Mouse (Mus musculus) liver, embryonic 11.5 days (tissue): Measurements from ENCODE around the gene Fam129b. TPM values are rescaled to one million over a fixed set of nuclear protein-coding genes. Genes with fewer than 3 reads are reported as not detected.

Experiments used
- ATAC-seq: fragments of 200-750 bp; cut with Nextera tagmentation; replicated peaks from 2 replicates; pipeline ENCODE4 v1.8.0; 2017; ENCODE audit warnings: moderate number of reproducible peaks, mild to moderate bottlenecking, moderate TSS enrichment, moderate library complexity; ENCODE audit not compliant: low FRiP score
- DNase-seq: peaks from one replicate; pipeline ENCODE4 v3.0.0-alpha.2; 2017; ENCODE audit warnings: low spot score
- H3K27ac ChIP-seq: fragments of 300-500 bp; sonication (generic); 2 replicates; pipeline ENCODE4 v1.5.1; 2014; ENCODE audit warnings: mild to moderate bottlenecking, low read depth, low read length, control low read depth
- H3K27me3 ChIP-seq: fragments of 300-500 bp; sonication (generic); replicated peaks from 2 replicates; pipeline ENCODE4 v1.6.1; 2014; ENCODE audit warnings: low read length, mixed read lengths; ENCODE audit not compliant: control insufficient read depth, insufficient read depth
- H3K36me3 ChIP-seq: fragments of 300-500 bp; sonication (generic); 2 replicates; pipeline ENCODE4 v1.6.1; 2014; ENCODE audit warnings: mild to moderate bottlenecking, low read length, moderate library complexity, mixed read lengths; ENCODE audit not compliant: control insufficient read depth, insufficient read depth
- H3K4me1 ChIP-seq: fragments of 300-500 bp; sonication (generic); replicated peaks from 2 replicates; pipeline ENCODE4 v1.6.1; 2014; ENCODE audit warnings: low read length, mixed read lengths; ENCODE audit not compliant: control insufficient read depth, insufficient read depth
- H3K4me2 ChIP-seq: fragments of 300-500 bp; sonication (generic); 2 replicates; pipeline ENCODE4 v1.6.1; 2014; ENCODE audit warnings: mild to moderate bottlenecking, control low read depth, moderate library complexity
- H3K4me3 ChIP-seq: fragments of 300-500 bp; sonication (generic); 2 replicates; pipeline ENCODE4 v1.5.1; 2014; ENCODE audit warnings: low read depth, low read length, control low read depth
- H3K9ac ChIP-seq: fragments of 300-500 bp; sonication (generic); 2 replicates; pipeline ENCODE4 v1.6.1; 2014; ENCODE audit warnings: low read depth, low read length, control low read depth
- H3K9me3 ChIP-seq: fragments of 300-500 bp; sonication (generic); 2 replicates; pipeline ENCODE4 v1.6.1; 2016; ENCODE audit warnings: low read length, inconsistent platforms, mixed read lengths; ENCODE audit not compliant: control insufficient read depth
- WGBS: fragments of 180-500 bp; shearing (Covaris S2); extraction: QIAGEN DNeasy Blood & Tissue Kit; methylation state at CpG from one replicate; pipeline ENCODE4 v1.1.7; 2014; 5-methylcytosine and 5-hydroxymethylcytosine counted together
- polyA plus RNA-seq: library from polyadenylated mRNA; unstranded; fragments of >200 nt; fragmentation: Nextera tagmentation; extraction: Ambion mirVana; gene quantifications from 2 replicates; pipeline ENCODE4 v1.2.1, GENCODE M21; 2014

Fam129b gene
- 11.1 and 11.9 TPM in 2 replicates for polyA plus RNA-seq

- H3K9ac ChIP-seq = peak within 1 kb of the TSS; percentile 73
- no peaks in the 10 kb centered on the region for H3K36me3 ChIP-seq
- H3K4me2 ChIP-seq = peak within 1 kb of the TSS; percentile 96
- no peaks in the 10 kb centered on the region for H3K27me3 ChIP-seq
- no peaks in the 10 kb centered on the region for H3K9me3 ChIP-seq
- WGBS = 2% methylated on average over 65 of the region's 68 CpGs
- ATAC-seq = peak; percentile 88
- H3K4me1 ChIP-seq = peaks cover 42% of the 10 kb centered on the region
- peak; percentile 88 for DNase-seq
- peak within 1 kb of the TSS; percentile 44 for H3K27ac ChIP-seq
- H3K4me3 ChIP-seq = peak within 1 kb of the TSS; percentile 70
These were observed at the start of gene Fam129b for GRCm38 (mm10) chr2:32875675-32876489. Fam129b (plus strand) TSS chr2:32876114.

- no peaks in the 10 kb centered on the region for H3K36me3 ChIP-seq
- H3K27me3 ChIP-seq = no peaks in the 10 kb centered on the region
- no peaks in the 10 kb centered on the region for H3K4me1 ChIP-seq
- H3K9me3 ChIP-seq = no peaks in the 10 kb centered on the region
- no peak overlapping the region for H3K9ac ChIP-seq
- WGBS = 54% methylated on average over 11 of the region's 11 CpGs
- H3K27ac ChIP-seq = no peak overlapping the region
- ATAC-seq (no peak), DNase-seq (no peak)
- no peak overlapping the region for H3K4me2 ChIP-seq
- H3K4me3 ChIP-seq = no peak overlapping the region
These were observed 46.8 kb upstream of the Fam129b start for GRCm38 (mm10) chr2:32828979-32829676.

DNA sequence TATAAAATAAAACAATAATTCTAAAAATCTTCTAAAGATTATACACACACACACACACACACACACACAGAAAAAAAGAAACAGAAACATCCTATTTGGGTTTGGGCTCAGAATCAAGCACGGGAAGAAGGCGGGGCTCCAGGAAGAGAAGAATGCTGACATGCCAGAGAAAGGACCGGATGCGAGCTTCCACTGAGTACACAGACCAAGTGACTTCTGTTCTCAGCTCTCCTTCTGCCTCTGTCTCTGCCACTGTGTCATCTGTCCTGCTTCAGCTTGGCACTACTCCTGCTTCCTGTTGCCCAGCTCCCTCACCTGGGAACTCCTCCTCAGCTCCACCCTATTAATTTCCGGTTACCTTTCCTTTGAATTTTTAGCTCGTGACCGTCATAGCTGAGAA is 41.4 kb upstream of the Fam129b start:
- Histone ChIP-seq H3K9ac (no peak overlapping the region), H3K9me3 (no peaks in the 10 kb centered on the region), H3K27ac (peak overlapping the region; percentile 53), H3K4me1 (peaks cover 9% of the 10 kb centered on the region), H3K4me3 (no peak overlapping the region), H3K4me2 (0 out of 2 replicates have a peak overlapping the region, but pooled peaks have one; percentile 4), H3K27me3 (no peaks in the 10 kb centered on the region), H3K36me3 (no peaks in the 10 kb centered on the region)
- DNase-seq (no peak), ATAC-seq (no peak)
- WGBS = 35% methylated on average over 7 of the region's 7 CpGs

DNA sequence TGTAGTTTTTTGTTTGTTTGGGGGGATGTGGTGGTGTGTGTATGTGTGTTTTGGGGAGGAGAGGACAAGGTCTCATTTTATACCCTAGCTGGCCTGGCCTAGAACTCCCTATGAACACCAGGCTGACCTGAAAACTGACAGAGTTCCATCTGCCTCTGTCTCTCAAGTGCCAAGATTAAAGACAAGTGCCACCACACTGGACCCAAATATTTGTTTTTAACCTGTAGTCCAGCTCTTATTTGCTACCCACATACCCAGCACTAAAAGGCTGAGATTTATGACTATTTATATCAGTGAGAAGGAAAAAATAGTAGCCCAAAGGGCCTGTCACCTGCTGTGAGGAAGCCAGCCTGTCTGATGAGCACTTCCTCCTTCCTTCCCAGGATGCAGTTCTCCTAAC is 40.3 kb upstream of the Fam129b start:
- H3K27ac ChIP-seq = no peak overlapping the region
- H3K9me3 ChIP-seq = no peaks in the 10 kb centered on the region
- no peak overlapping the region for H3K4me3 ChIP-seq
- H3K4me2 ChIP-seq = no peak overlapping the region
- no peaks in the 10 kb centered on the region for H3K27me3 ChIP-seq
- DNase-seq = no peak
- no peak overlapping the region for H3K9ac ChIP-seq
- H3K4me1 ChIP-seq = peaks cover 9% of the 10 kb centered on the region
- H3K36me3 ChIP-seq = no peaks in the 10 kb centered on the region; the same call in 1 of the 2 replicates
- no peak for ATAC-seq

DNA sequence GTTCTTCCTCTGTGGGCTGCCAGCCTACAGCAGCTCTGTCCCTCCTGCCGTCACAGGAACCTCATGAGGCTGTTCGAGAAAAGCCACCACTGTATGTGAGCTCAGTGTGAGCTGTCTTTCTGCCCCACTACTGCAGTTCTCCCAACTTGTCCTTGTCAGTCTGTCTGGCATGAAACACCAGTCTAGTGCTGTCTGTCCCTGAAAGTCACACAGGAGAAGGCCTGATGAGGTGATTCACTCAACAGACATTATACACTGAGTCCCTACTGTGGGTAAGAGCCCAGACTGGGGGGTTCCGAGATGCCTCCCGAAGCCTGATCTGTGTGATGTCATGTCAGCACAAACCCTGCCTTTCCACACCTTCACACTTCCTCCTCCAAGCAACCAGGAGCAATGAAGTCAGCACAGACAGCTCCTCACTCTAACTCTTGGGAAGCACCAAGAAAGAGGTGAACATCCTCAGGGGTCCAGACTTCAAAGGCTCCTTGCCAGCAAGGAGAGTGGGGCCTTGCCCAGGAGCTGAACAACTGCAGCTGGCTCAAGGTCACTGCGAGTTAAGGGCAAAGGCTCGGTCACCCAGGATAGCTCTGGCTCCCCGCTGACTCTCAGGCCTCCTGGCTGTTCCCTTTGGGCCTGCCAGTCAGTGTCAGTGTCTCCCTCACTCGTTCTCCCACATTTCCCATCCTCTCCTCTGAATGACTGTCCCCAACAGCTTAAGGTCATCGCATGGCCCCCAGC is 37.6 kb upstream of the Fam129b start:
- Histone ChIP-seq H3K36me3 (no peaks in the 10 kb centered on the region; the same call in 1 of the 2 replicates), H3K4me2 (no peak overlapping the region), H3K4me1 (peaks cover 9% of the 10 kb centered on the region), H3K9ac (no peak overlapping the region; the same call in 1 of the 2 replicates), H3K9me3 (no peaks in the 10 kb centered on the region), H3K27ac (no peak overlapping the region), H3K27me3 (no peaks in the 10 kb centered on the region), H3K4me3 (no peak overlapping the region)
- 63% methylated on average over 9 of the region's 9 CpGs for WGBS
- no peak for DNase-seq
- no peak for ATAC-seq

- ATAC-seq (no peak), DNase-seq (no peak)
- Histone ChIP-seq H3K4me1 (peaks cover 9% of the 10 kb centered on the region), H3K9me3 (no peaks in the 10 kb centered on the region), H3K9ac (no peak overlapping the region; the same call in 1 of the 2 replicates), H3K4me3 (no peak overlapping the region), H3K27ac (no peak overlapping the region), H3K4me2 (no peak overlapping the region), H3K36me3 (no peaks in the 10 kb centered on the region; the same call in 1 of the 2 replicates), H3K27me3 (no peaks in the 10 kb centered on the region)
- 64% methylated on average over 2 of the region's 2 CpGs for WGBS
These were observed 36.7 kb upstream of the Fam129b start for GRCm38 (mm10) chr2:32839261-32839660.

DNA sequence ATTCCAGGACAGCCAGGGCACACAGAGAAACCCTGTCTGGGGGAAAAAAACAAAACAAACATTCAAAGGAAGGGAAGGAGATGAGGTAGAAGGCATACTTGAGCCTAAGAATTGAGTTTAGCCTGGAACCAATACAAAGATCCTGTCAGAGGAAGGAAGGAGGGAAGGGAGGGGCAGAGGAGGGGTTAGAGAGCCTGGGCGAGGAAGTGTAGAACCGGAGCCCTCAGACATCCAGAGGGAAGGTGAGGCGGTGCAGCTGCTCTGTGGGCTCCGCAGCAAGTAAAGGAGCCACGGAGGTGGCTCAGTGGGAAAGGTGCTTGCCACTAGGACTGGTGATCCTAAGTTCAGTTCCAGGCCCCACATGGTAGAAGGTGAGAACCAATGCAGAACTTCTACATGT is 34.8 kb upstream of the Fam129b start:
- DNase-seq (no peak), ATAC-seq (no peak)
- WGBS = 51% methylated on average over 5 of the region's 5 CpGs
- Histone ChIP-seq H3K4me2 (no peak overlapping the region), H3K27me3 (no peaks in the 10 kb centered on the region), H3K4me1 (peaks cover 7% of the 10 kb centered on the region), H3K4me3 (no peak overlapping the region), H3K9me3 (no peaks in the 10 kb centered on the region), H3K36me3 (no peaks in the 10 kb centered on the region; the same call in 1 of the 2 replicates), H3K27ac (no peak overlapping the region), H3K9ac (no peak overlapping the region)

DNA sequence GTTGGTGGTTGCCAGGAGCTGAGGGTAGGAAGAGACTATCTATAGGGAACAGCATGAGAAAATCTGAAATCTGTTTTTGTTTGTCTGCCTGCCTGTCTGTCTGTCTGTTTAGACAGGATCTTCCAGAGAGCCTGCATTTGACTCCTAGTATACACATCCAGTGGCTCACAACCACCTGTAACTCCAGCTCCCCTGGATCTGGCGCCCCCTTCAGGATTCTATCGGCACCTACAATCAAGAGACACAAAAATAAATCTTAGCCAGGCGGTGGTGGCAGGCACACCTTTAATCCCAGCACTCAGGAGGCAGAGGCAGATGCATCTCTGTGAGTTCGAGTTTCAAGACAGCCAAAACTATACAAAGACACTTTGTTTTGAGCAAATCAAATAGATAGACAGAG is 33.4 kb upstream of the Fam129b start:
- DNase-seq = no peak
- ATAC-seq = no peak
- Histone ChIP-seq H3K9ac (no peak overlapping the region), H3K4me1 (peaks cover 7% of the 10 kb centered on the region), H3K4me2 (no peak overlapping the region), H3K9me3 (no peaks in the 10 kb centered on the region), H3K4me3 (no peak overlapping the region), H3K36me3 (no peaks in the 10 kb centered on the region; the same call in 1 of the 2 replicates), H3K27me3 (no peaks in the 10 kb centered on the region), H3K27ac (no peak overlapping the region)
- WGBS = 32% methylated on average over 4 of the region's 4 CpGs
